Mouse (Mus musculus): Measurements from ENCODE around the gene Ube2t. TPM values are rescaled to one million over a fixed set of nuclear protein-coding genes. Genes with fewer than 3 reads are reported as not detected.

The Ube2t gene
- polyA plus RNA-seq, 1 experiment = 2.7 TPM

- 63% methylated on average over 1 of the region's 1 CpGs for WGBS
- TF ChIP-seq POLR2A (IDR thresholded peaks at IDR 0.05; ENCODE audit: borderline replicate concordance, insufficient read depth, low read length) (no peak), CTCF (IDR thresholded peaks at IDR 0.05; ENCODE audit: borderline replicate concordance, insufficient read depth, low read depth, low read length) (no peak)
- Histone ChIP-seq H3K4me3 (replicated peaks; ENCODE audit: insufficient read depth, low read depth, low read length) (no peak overlapping the region), H3K27ac (ENCODE audit: insufficient read depth, low read length) (no peak overlapping the region), H3K4me1 (ENCODE audit: control insufficient read depth, insufficient read depth, low read length) (no peaks in the 10 kb centered on the region), H3K27me3 (ENCODE audit: control insufficient read depth, insufficient read depth, low read length) (no peaks in the 10 kb centered on the region)
- DNase-seq = no peak
Measured at GRCm38 (mm10) chr1:134972920-134973319, 10.6 kb downstream of the Ube2t start.

- H3K4me3 ChIP-seq (replicated peaks; ENCODE audit: insufficient read depth, low read depth, low read length) = peak overlapping the region; percentile 37
- TF ChIP-seq CTCF (IDR thresholded peaks at IDR 0.05; ENCODE audit: borderline replicate concordance, insufficient read depth, low read depth, low read length) (no peak), POLR2A (IDR thresholded peaks at IDR 0.05; ENCODE audit: borderline replicate concordance, insufficient read depth, low read length) (0 out of 2 replicates have a peak, but pooled peaks have one; percentile 30)
- WGBS = 28% methylated on average over 48 of the region's 48 CpGs
- H3K27ac ChIP-seq (ENCODE audit: insufficient read depth, low read length) = no peak overlapping the region
- peak; percentile 69 to 70 for DNase-seq
- no peaks in the 10 kb centered on the region for H3K27me3 ChIP-seq (ENCODE audit: control insufficient read depth, insufficient read depth, low read length)
- no peaks in the 10 kb centered on the region for H3K4me1 ChIP-seq (ENCODE audit: control insufficient read depth, insufficient read depth, low read length)
Measured at GRCm38 (mm10) chr1:134987173-134987961, 25.0 kb downstream of the Ube2t start.

GRCm38 (mm10) chr1:134987962-134988341, 25.6 kb downstream of the Ube2t start:
- WGBS = 5% methylated on average over 14 of the region's 14 CpGs
- Histone ChIP-seq H3K27ac (ENCODE audit: insufficient read depth, low read length) (no peak overlapping the region), H3K27me3 (ENCODE audit: control insufficient read depth, insufficient read depth, low read length) (no peaks in the 10 kb centered on the region), H3K4me3 (replicated peaks; ENCODE audit: insufficient read depth, low read depth, low read length) (peak overlapping the region; percentile 37), H3K4me1 (ENCODE audit: control insufficient read depth, insufficient read depth, low read length) (no peaks in the 10 kb centered on the region)
- no peak for TF ChIP-seq CTCF (IDR thresholded peaks at IDR 0.05; ENCODE audit: borderline replicate concordance, insufficient read depth, low read depth, low read length)
- no peak for TF ChIP-seq POLR2A (IDR thresholded peaks at IDR 0.05; ENCODE audit: borderline replicate concordance, insufficient read depth, low read length)
- DNase-seq = no peak

GRCm38 (mm10) chr1:134989372-134989771, 27.0 kb downstream of the Ube2t start:
- peak; percentile 73 to 76 for DNase-seq
- H3K4me1 ChIP-seq (ENCODE audit: control insufficient read depth, insufficient read depth, low read length) = no peaks in the 10 kb centered on the region
- H3K4me3 ChIP-seq (replicated peaks; ENCODE audit: insufficient read depth, low read depth, low read length) = no peak overlapping the region
- H3K27ac ChIP-seq (ENCODE audit: insufficient read depth, low read length) = no peak overlapping the region
- WGBS = 9% methylated on average over 7 of the region's 7 CpGs
- no peak for TF ChIP-seq POLR2A (IDR thresholded peaks at IDR 0.05; ENCODE audit: borderline replicate concordance, insufficient read depth, low read length)
- TF ChIP-seq CTCF (IDR thresholded peaks at IDR 0.05; ENCODE audit: borderline replicate concordance, insufficient read depth, low read depth, low read length) = peak; percentile 85
- no peaks in the 10 kb centered on the region for H3K27me3 ChIP-seq (ENCODE audit: control insufficient read depth, insufficient read depth, low read length)

- no peak for TF ChIP-seq POLR2A (IDR thresholded peaks at IDR 0.05; ENCODE audit: borderline replicate concordance, insufficient read depth, low read length)
- no peak for TF ChIP-seq CTCF (IDR thresholded peaks at IDR 0.05; ENCODE audit: borderline replicate concordance, insufficient read depth, low read depth, low read length)
- WGBS = 60% methylated on average over 8 of the region's 8 CpGs
- H3K27ac ChIP-seq (ENCODE audit: insufficient read depth, low read length) = no peak overlapping the region
- no peaks in the 10 kb centered on the region; the same call in 1 of the 2 replicates for H3K4me1 ChIP-seq (ENCODE audit: control insufficient read depth, insufficient read depth, low read length)
- H3K27me3 ChIP-seq (ENCODE audit: control insufficient read depth, insufficient read depth, low read length) = no peaks in the 10 kb centered on the region
- no peak for DNase-seq
- no peak overlapping the region for H3K4me3 ChIP-seq (replicated peaks; ENCODE audit: insufficient read depth, low read depth, low read length)
Measured at GRCm38 (mm10) chr1:134992046-134992645, 29.8 kb downstream of the Ube2t start.

- H3K27ac ChIP-seq (ENCODE audit: insufficient read depth, low read length) = no peak overlapping the region
- TF ChIP-seq CTCF (IDR thresholded peaks at IDR 0.05; ENCODE audit: borderline replicate concordance, insufficient read depth, low read depth, low read length) = no peak
- no peak for TF ChIP-seq POLR2A (IDR thresholded peaks at IDR 0.05; ENCODE audit: borderline replicate concordance, insufficient read depth, low read length)
- no peaks in the 10 kb centered on the region for H3K27me3 ChIP-seq (ENCODE audit: control insufficient read depth, insufficient read depth, low read length)
- H3K4me1 ChIP-seq (ENCODE audit: control insufficient read depth, insufficient read depth, low read length) = no peaks in the 10 kb centered on the region; the same call in 1 of the 2 replicates
- DNase-seq = no peak
- no peak overlapping the region for H3K4me3 ChIP-seq (replicated peaks; ENCODE audit: insufficient read depth, low read depth, low read length)
- 90% methylated on average over 3 of the region's 3 CpGs for WGBS
Measured at GRCm38 (mm10) chr1:134994739-134995138, 32.4 kb downstream of the Ube2t start.

GRCm38 (mm10) chr1:134995437-134995836, 33.1 kb downstream of the Ube2t start:
- DNase-seq = peak in 1 of 2 experiments; percentile 28
- WGBS = 43% methylated on average over 4 of the region's 4 CpGs

More at GRCm38 (mm10) chr1:134995437-134995836, 33.1 kb downstream of the Ube2t start:
- Histone ChIP-seq H3K27me3 (ENCODE audit: control insufficient read depth, insufficient read depth, low read length) (no peaks in the 10 kb centered on the region), H3K4me1 (ENCODE audit: control insufficient read depth, insufficient read depth, low read length) (no peaks in the 10 kb centered on the region; the same call in 1 of the 2 replicates), H3K4me3 (replicated peaks; ENCODE audit: insufficient read depth, low read depth, low read length) (no peak overlapping the region), H3K27ac (ENCODE audit: insufficient read depth, low read length) (no peak overlapping the region)
- TF ChIP-seq CTCF (IDR thresholded peaks at IDR 0.05; ENCODE audit: borderline replicate concordance, insufficient read depth, low read depth, low read length) = no peak
- no peak for TF ChIP-seq POLR2A (IDR thresholded peaks at IDR 0.05; ENCODE audit: borderline replicate concordance, insufficient read depth, low read length)

All from cerebellum, adult 2 months (tissue).